Mouse (Mus musculus) E14TG2a.4 (cell line): Measurements from ENCODE around the gene Fam193a.

ENCODE experiments used
- CTCF ChIP-seq: conservative IDR thresholded peaks from 2 replicates; pipeline ENCODE4 v1.5.1; 2014; ENCODE audit warnings: low read length
- POU5F1 ChIP-seq: IDR thresholded peaks from 2 replicates; pipeline ENCODE4 v1.6.1; 2014; ENCODE audit warnings: low read length, borderline replicate concordance

GRCm38 (mm10) chr5:34393251-34393650 lies 23.5 kb downstream of the Fam193a start:
- TF ChIP-seq CTCF (no peak), POU5F1 (no peak)
